Mouse (Mus musculus): ENCODE measurements around the gene Dock7.

- no peak for TF ChIP-seq POLR2A (IDR thresholded peaks at IDR 0.05; ENCODE audit: low read depth, low read length)
- TF ChIP-seq CTCF (IDR thresholded peaks at IDR 0.05; ENCODE audit: extremely low read depth, insufficient read length, insufficient replicate concordance, low read depth, low read length): no peak
Measured at GRCm38 (mm10) chr4:99044854-99045253, 75.9 kb downstream of the Dock7 start.
